8 mouse cellular contexts compared by ENCODE assay signal in the genomic region with DNA sequence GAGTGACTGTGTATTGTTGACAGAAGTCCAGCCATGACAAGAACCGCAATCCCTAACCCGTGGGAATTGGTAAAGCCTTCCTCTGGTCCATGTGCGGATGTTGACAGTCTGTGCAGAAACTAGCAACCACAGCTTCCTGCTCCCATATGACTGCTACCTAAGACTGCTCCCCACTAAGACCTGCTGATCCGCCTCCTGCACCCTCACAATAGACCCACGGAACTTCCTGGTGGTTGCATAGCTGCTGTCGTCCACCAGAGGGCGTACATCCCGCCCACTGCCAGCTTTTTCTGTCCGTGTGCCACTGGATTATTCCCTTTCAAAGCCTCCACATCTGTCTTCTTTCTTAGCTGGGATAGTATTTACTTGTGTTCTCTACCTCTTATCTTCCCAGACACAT. TPM values are rescaled to one million over a fixed set of nuclear protein-coding genes. Genes with fewer than 3 reads are reported as not detected.
A peak's percentile ranks its signal among the peaks of the same experiment; 100 is the strongest.
DNase-seq lines count a peak whose midpoint lies in the region; ATAC-seq and TF ChIP-seq lines count a peak whose summit lies in the region.

No protein-coding gene starts in this region.

- H3K4me1 ChIP-seq in cerebellum, adult 2 months (ENCODE audit: control insufficient read depth, insufficient read depth, low read length), result no peaks in the 10 kb centered on the region
- H3K4me1 ChIP-seq in limb, embryonic 11.5 days (ENCODE audit: control insufficient read depth, insufficient read depth, low read length), result no peaks in the 10 kb centered on the region

- H3K4me2 ChIP-seq in limb, embryonic 11.5 days (ENCODE audit: low read depth, severe bottlenecking), result no peak overlapping the region

- H3K4me3 ChIP-seq in cerebellum, adult 2 months (replicated peaks; ENCODE audit: insufficient read depth, low read depth, low read length), result no peak overlapping the region
- H3K4me3 ChIP-seq in left cerebral cortex, adult 2 months, result no peak overlapping the region
- no peak overlapping the region for H3K4me3 ChIP-seq in limb, embryonic 11.5 days (ENCODE audit: low read depth, low read length)

- intact Hi-C loops in left cerebral cortex, adult 2 months (cut with DNase I), result no loop called here
- intact Hi-C loops in left cerebral cortex, postnatal 4 days (cut with DNase I), result no loop called here

- H3K9ac ChIP-seq in limb, embryonic 11.5 days (ENCODE audit: low read length), result no peak overlapping the region

- no peak for TF ChIP-seq POLR2A in cerebellum, adult 2 months (IDR thresholded peaks at IDR 0.05; ENCODE audit: borderline replicate concordance, insufficient read depth, low read length)

- 33% methylated on average over 9 of the region's 9 CpGs for WGBS in cerebellum, adult 2 months
- 54% methylated on average over 9 of the region's 9 CpGs for WGBS in limb, embryonic 11.5 days

- H3K27me3 ChIP-seq in cerebellum, adult 2 months (ENCODE audit: control insufficient read depth, insufficient read depth, low read length), result no peaks in the 10 kb centered on the region; the same call in 1 of the 2 replicates
- no peaks in the 10 kb centered on the region for H3K27me3 ChIP-seq in limb, embryonic 11.5 days (ENCODE audit: control insufficient read depth, insufficient read depth, low read length)

- no peaks in the 10 kb centered on the region for H3K36me3 ChIP-seq in limb, embryonic 11.5 days (ENCODE audit: control insufficient read depth, insufficient read depth, low read length)

- H3K9me3 ChIP-seq in limb, embryonic 11.5 days (ENCODE audit: control insufficient read depth, low read length), result no peaks in the 10 kb centered on the region

- DNase-seq in cerebellum, adult 2 months, result peak in 1 of 2 experiments; percentile 16
- DNase-seq in cerebellum, adult 9-10 months, result no peak
- peak in 1 of 2 experiments; percentile 29 for DNase-seq in left cerebral cortex, adult 2 months (ENCODE audit: extremely low spot score in 1 of 2, low spot score in 2 of 2)
- DNase-seq in left cerebral cortex, postnatal 4 days, result no peak
- DNase-seq in adrenal gland, postnatal 36 days, result peak; percentile 37 to 58
- peak; percentile 51 for DNase-seq in limb, embryonic 11.5 days (ENCODE audit: low spot score)
- DNase-seq in spleen, postnatal 36 days (ENCODE audit: low spot score in 2 of 2), result peak; percentile 63 to 64
- DNase-seq in right cerebral cortex, adult 18-20 months, result no peak

- no peak overlapping the region for H3K27ac ChIP-seq in cerebellum, adult 2 months (ENCODE audit: insufficient read depth, low read length)
- H3K27ac ChIP-seq in left cerebral cortex, adult 2 months, result no peak overlapping the region
- H3K27ac ChIP-seq in limb, embryonic 11.5 days (replicated peaks; ENCODE audit: low read depth, low read length), result no peak overlapping the region

- peak; percentile 57 for TF ChIP-seq CTCF in cerebellum, adult 2 months (IDR thresholded peaks at IDR 0.05; ENCODE audit: borderline replicate concordance, insufficient read depth, low read depth, low read length)
- peak; percentile 87 for TF ChIP-seq CTCF in left cerebral cortex, adult 2 months (IDR thresholded peaks at IDR 0.05)

- ATAC-seq in limb, embryonic 11.5 days (ENCODE audit: insufficient number of reproducible peaks, low FRiP score, low TSS enrichment, low read depth), result no peak

RNA-seq across cellular contexts. Expression of gene Pik3r5, which starts 14.1 kb away (rescaled TPM):
- 0.93 TPM in 2 replicates for polyA plus RNA-seq in cerebellum, adult 2 months (2012; rRNA removed)
- total RNA-seq in left cerebral cortex, adult 2 months (2021), result 1 to 10 TPM; 2.6 to 2.9 TPM
- under 1 TPM; 0.56 to 0.97 TPM for total RNA-seq in left cerebral cortex, postnatal 4 days (2021)
- 1 to 10 TPM in 1 of 2 experiments, under 1 TPM in 1; 0.95 to 2.5 TPM for total RNA-seq in adrenal gland, postnatal 36 days (2021)
- 1.2 and 1.7 TPM in 2 replicates for polyA plus RNA-seq in limb, embryonic 11.5 days (2014; fragmentation: Nextera tagmentation; extraction: Ambion mirVana)

RNA-seq across cellular contexts. Expression of gene Ntn1, which starts 17.2 kb away (rescaled TPM):
- polyA plus RNA-seq in cerebellum, adult 2 months (2012; rRNA removed), result 22.0 and 26.2 TPM in 2 replicates
- total RNA-seq in left cerebral cortex, adult 2 months (2021), result 1 to 10 TPM; 6.0 to 7.4 TPM
- total RNA-seq in left cerebral cortex, postnatal 4 days (2021), result 10 to 100 TPM; 10.6 to 14.7 TPM
- 10 to 100 TPM; 10.3 TPM for total RNA-seq in adrenal gland, postnatal 36 days (2021)
- 3.3 and 5.4 TPM in 2 replicates for polyA plus RNA-seq in limb, embryonic 11.5 days (2014; fragmentation: Nextera tagmentation; extraction: Ambion mirVana)

Comparison
In these comparisons a context has a peak if more than half of its experiments do, and no peak if none do; other contexts are left out.
1. DNase-seq: peak in adrenal gland, postnatal 36 days (2 of 2), limb, embryonic 11.5 days (single experiment) and spleen, postnatal 36 days (2 of 2); none in cerebellum, adult 9-10 months (single experiment), left cerebral cortex, postnatal 4 days (single experiment) and right cerebral cortex, adult 18-20 months (single experiment).